Mouse (Mus musculus) monocyte, adult 2 months (primary cell): ENCODE measurements around the gene Angptl4.
"Not testable (repeated sequence)": the region's sequence is repeated elsewhere in the genome, so short reads cannot be mapped to it uniquely, and the experiment has no call there.

ENCODE experiments used
- DNase-seq, 2 experiments: peaks; one replicate each; pipeline ENCODE4 v3.0.0; 2022; ENCODE audit warnings: low spot score in 2 of 2, low read depth in 1 of 2

The Angptl4 gene

DNA sequence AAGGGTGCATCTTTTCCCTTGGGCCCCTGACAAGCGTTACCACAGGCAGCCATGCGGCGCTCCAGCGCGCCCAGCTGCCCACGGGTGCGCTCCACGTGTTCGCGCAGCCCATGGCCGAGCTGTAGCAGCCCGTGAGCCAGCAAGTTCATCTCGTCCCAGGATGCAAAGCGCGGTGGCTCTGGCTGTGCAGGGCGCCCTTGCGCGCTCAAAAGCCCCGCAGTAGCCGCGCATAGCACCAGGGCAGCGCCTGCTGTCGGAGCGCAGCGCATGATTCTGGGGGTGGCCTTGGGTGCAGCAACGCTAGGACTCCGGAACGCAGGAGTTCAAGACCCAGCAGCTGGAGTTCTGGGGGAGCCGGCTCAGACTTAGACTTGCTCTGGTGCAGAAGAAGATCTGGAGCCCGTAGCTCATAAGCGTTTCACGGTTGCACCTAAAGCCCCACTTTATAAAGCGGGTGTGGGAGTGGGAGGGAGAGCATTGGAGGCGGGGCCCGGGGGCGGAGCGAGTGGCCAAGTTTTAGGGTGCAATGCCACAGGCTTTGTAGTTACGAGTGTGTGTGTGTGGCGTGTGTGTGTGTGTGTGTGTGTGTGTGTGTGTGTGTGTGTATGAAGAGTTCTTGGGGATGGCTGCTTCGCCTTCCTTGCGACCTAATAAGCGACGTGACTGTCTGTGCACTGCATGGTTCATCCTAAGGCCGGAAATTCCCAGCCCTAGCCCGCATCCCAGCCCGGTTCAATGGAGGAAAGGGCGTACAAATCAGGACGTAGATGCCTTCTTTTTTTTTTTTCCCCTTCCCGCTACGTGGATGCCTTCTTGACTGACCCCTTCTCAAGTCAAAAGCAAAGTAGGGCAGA, at the start of gene Angptl4:
TSS of gene Angptl4 (minus strand) at position 707 of the 854 bp plus-strand sequence.
- DNase-seq = peak in 1 of 2 experiments; percentile 43

DNA sequence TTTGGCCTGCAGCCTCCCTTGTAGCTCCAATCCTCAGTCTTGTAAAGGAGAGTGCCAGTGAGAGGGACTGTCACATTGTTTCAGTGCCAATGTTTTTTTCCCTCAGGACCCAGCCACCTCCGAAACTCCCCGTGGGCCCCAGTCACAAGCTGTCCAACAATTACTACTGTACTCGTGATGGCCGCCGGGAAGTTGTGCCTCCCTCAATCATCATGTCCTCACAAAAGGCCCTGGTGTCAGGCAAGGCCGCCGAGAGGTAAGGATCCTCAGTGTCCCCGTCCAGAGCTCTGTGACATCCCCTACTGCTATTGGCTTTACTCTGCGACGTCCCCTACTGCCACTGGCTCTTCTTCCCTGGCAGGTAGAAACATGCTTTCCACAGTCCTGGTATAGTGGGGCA, 47.9 kb upstream of the Angptl4 start:
- no peak for DNase-seq

DNA sequence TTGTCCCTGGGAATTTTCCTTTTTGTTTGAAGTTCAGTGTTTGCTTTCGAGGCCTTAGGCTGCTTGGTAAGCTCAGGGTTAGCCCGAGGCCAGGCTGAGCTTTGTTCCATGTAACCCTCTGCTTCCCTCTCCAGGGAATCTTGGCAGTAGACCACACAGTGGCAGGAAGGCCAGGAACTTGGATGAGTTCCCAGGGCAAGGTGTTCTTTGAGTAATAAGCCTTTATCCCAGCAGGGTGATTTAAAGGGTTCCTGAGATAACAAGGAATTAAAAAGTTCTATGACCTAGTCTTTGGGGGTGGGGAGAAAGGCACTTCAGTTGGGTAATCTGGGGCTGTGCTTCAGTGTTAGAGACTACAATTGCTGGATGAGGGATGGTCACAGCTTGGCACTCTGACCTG, 47.3 kb upstream of the Angptl4 start:
- DNase-seq = no peak

DNA sequence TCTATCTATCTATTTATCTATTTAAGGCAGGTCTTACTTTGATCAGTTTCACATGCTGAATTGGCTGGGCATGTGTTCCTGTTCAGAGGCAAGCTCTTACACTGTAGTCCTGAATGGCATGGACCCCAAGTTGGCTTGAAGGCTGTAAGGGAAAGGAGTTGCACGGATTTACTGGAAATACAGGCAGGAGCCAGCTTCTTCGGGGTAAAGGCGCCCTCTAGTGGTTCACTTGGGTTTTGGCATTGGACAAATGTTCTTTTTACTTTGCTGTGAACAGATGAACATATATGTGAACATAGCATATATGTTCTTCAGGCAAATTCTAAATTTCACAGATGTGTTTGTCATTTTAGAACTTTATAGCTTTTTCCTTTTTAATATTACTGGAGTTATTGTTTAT, 45.2 kb upstream of the Angptl4 start:
- DNase-seq = peak in 1 of 2 experiments; percentile 52

DNA sequence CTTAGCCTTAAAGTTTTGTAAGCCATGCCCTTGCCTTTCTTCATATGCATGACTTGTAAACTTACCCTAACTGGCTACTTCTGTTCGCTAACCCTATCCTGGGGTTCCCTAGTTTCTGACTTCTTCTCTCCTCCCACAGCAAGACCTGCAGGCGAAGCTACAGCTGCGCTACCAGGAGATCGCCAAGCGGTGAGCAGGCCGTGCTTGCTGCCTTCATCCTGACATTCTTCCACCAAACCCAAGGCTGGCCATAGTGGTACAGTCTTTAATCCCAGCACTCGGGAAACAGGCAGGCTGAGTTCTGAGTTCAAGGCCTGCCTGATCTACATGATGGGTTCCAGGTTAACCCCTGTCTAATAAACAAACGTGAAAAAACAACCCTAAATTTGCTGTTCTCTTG, 43.8 kb upstream of the Angptl4 start:
- no peak for DNase-seq

DNA sequence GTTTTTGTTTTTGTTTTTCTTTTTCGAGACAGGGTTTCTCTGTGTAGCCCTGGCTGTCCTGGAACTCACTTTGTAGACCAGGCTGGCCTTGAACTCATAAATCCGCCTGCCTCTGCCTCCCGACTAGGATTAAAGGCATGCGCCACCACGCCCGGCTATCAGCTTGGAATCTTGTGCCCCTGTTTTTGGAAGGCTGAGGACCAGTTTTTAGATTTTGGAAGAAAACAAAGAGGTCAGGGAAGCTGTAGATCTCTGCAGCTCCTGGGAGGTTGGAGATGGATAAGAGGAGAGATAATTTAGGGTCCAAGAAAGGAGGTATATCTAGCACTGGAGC, 43.3 kb upstream of the Angptl4 start:
- not testable (repeated sequence) for DNase-seq

DNA sequence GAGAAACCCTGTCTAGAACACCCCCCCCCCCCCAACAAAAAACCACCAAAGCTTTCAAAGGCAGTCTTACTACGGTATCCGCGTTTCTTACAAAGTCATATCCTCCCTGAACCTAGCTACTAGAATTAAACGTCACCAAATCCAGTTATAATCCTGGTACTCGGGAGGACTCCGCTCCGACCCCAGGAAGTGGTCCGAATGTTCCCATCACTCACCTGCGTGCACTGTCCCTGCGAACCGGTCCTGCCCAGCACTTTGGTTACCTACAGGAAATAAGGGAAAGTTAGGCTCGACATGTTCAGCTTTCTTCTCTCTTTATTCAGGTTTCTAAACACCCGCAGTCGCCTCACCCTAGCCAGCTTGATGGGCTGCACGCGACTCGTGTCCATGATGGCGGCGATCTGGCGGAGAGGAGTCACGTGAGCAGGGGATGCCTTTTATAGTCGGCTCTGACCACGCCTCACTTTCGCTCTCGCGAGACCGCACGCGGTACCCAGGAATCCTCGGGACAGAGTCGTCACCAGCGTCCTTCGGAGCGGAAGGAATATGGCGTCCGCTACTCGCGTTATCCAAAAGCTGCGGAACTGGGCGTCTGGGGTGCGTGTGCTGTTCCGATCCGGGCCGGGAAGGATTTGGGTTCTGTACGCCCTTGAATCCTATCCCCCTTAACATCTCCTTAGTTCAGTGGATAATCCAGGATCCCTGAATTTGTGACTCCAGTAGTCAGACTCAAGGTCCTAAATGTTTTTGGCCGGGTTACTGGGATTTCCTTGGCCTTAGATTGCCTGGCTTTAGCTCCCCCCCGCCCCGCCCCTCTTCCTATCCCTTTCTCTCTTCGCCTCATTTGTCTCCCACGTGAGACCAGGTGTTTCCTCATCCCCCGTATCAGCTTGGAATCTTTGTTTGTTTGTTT, 42.7 kb upstream of the Angptl4 start, which contains the start of the genes Rps28 and Ndufa7:
TSS of gene Rps28 (minus strand) at position 479 of the 913 bp plus-strand sequence.
TSS of gene Ndufa7 (plus strand) at position 489 of the 913 bp plus-strand sequence.
- DNase-seq = peak; percentile 95 to 99

DNA sequence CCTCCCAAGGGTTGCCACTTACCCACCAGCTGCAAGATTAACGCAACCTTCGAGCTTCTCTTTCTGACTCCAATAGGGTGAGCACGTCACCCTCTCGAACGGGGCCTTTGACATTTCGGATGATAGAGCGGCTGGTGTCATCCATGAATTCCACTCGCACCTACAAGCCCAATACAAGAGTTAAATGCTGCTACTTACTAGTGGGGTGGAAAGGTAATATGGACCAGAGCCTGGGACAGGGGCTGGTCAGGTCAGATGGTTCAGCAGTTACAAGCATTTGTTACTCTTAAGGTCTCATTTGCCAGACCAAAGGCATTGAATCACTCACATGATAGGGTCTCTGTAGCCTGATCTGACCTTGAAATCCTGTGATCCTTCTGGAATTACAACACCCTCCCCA, 41.5 kb upstream of the Angptl4 start:
- not testable (repeated sequence) for DNase-seq

DNA sequence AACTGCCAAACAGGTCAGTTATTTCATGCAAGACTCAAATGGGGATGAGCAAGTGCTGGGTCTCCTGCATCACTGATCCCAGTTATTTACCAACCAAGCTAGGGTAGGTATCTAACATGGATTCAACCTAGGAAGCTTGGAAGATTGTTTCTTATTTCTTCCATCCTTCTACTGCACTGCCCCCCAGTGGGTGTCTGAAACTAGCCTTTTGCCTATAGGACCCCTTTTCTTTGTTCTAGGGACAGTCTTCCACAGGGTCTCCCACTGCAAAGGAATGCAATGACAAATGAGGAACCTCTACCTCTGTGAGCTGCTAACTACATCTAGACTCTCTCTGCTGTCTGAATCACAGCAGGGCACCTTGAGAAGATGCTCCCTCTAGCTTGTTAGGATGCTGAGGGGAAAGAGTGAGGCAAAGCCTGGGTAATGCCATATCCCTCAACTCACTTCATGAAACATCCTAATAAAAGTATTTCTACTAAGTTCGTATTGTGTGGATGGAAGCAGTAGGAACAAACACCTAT, 40.9 kb upstream of the Angptl4 start:
- DNase-seq = no peak

DNA sequence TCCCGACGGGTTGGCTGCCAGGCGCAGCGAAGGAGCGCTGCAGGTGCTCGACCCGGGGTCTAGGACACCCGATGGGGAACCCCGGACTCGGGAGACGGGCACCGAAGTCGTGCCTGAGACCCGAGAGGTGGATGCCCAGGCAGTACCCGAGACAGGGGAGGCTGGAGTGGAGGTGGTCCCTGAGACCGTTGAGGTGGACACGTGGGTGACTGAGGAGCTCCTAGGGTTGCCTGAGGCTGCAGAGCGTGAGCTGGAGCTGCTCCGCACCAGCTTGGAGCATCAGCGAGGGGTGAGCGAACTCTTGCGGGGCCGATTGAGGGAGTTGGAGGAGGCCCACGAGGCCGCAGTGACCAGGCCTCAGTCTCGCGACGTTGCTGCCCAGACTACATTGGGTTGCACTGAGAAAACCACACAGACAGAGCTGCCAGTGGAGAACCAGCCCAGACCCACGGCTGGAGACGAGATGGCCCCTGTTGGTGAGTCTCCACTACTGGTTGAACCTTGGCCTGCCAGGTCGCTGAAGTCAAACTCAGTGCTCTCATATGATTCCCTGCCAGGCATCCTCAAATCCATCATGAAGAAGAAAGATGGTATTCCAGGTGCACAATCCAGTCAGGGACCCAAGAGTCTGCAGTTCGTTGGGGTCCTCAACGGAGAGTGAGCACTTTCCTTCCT, 36.5 kb upstream of the Angptl4 start:
- DNase-seq = no peak

DNA sequence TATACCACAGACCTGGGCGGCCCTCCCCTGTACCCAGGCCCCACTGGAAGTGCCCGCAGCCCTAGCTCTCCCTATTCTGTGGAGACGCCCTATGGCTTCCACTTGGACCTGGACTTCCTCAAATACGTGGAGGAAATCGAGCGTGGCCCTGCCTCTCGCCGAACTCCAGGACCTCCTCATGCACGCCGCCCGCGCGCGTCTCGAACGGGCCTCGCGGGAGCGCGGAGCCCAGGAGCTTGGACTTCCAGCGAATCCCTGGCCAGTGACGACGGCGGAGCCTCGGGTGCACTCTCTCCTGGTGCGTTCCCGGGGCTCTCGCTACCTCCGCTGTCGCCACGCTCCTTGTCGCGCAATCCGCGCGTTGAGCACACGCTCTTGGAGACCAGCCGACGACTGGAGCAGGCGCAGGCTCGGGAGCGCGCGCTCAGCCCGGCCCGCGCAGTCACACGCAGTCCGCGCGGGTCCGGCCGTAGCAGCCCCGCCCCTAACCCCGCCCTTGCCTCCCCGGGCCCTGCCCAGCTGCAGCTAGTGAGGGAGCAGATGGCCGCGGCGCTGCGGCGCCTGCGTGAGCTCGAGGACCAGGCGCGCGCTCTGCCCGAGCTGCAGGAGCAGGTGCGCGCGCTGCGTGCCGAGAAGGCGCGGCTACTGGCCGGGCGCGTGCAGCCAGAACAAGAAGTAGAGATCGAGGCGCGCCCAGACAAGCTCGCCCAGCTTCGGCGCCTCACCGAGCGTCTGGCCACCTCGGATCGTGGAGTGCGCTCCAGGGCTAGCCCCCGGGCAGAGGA, 35.7 kb upstream of the Angptl4 start:
- peak; percentile 73 to 77 for DNase-seq

DNA sequence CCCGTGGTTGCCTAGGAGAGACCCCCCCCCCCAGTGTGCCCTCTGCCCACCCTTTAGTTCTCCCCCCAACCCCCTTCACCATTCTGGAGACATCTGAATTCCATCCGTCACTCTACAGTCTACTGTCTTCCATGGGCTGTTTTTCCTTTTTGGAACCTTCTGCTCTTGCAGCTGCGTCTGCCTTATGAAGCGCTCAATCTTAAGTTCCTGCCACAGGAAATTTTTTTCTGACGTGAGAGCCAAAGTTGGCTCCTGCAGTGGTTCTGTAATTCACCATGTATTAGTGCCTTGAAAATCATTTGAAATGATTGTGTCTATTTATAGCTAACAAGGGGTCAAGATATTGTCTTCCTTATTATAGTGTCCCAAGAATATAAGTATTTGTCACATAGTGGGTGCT, 35.0 kb upstream of the Angptl4 start:
- DNase-seq = no peak

DNA sequence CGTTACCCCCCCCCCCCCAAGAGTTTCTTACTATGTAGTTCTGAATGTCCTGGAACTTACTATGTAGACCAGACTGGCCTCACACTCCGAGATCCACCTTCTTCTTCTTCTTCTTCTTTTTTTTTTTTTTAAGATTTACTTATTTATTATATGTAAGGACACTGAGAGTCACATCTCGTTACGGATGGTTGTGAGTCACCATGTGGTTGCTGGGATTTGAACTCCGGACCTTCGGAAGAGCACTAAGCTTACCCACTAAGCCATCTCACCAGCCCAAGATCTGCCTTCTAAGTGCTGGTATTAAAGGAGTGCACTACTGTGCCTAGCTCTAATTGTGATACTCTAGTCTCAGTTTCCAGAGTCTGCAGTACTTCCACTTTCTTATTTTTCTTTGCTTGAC, 33.8 kb upstream of the Angptl4 start:
- DNase-seq = no peak

DNA sequence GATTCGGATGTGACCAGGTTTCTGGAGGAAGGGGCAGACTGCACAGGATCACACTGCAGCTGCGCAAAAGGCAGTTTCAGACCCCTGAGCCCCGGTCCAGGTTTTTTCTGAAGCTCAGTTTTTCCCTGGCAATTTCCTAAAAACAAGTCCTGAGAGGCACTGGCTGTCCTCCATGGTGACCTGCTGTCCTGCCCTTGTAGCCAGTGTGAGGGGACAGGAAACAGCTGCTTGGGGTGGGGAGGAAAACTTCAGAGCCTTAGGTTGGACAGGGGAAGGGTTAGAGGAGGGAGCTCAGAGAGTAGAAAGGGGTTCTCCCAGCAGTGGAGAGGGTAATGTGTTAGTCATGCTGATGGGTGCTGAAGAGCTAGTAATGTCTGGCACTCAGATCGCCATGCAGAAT, 31.4 kb upstream of the Angptl4 start:
- DNase-seq = no peak

DNA sequence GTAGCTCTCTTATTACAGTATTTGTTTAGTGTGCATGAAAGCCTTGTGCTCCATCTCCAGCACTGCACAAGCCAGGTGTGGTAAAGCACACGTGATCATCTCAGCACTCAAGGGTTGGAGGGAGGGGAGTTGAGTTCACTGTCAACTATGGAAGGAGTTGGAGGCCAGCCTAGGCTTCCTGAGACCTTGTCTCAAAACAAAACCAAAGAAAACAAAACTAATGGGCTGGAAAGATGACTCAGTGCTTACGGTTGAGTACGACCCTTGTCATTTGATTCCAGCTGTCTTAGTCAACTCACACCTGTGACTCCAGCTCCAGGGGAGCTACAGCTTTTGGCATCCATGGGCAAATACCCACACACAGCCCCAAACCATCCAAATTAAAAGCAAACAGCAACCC, 30.8 kb upstream of the Angptl4 start:
- DNase-seq = no peak

DNA sequence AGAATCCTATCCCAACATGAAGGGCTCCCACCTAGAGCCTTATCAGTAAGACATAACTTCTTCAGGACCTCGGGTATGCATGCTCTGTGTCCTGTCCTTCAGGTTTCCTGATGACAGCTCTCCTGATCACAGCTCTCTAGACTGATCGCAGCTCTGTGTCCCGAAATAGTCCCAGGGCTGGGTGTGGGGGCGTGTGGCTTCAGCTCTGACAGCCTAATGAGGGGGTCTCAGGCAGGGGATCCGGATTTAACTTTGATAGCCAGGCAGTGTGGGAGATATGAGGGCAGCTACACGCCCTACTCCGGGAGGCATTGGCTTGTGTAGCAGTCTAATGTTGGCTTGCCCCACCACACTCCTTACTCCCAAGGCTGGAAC, 29.5 kb upstream of the Angptl4 start:
- no peak for DNase-seq

DNA sequence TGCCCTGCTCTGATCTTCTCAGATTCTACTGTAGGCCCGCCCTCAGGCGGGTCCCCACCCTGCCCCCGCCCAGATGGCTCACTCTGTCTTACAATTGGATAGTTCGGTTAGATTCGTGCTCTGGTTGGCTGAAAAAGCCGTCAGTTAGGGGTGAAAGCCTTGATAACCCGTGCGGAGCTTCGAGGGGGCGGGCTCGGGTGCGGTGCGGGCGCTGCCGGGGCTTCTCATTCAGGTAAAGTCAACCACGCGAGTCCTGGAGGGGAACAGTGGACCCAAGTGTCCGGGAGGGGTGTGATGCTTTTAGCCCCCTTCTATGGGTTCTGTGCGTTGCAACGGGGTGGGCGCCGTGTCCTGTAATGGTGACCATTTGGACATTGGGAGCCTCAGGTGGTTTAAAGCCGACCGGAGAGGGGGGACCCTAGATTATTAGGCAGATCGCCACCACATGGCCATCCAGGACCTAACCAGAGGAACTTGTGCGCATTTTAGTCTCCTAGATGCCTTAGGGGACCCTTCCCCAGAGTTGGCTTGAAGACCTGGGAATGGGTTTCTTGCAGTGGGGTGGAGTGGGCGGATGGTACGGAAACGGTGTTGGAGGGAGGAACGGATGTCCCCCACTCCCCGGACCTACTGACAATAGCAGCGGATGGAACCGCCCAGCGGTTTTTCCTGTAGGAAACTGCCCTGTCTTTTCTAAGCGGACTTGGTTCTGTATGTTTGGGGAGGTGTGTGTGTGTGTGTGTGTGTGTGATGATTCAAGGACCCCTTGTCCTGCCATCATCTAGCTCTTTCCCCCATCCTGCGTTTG, 28.9 kb upstream of the Angptl4 start, which contains the start of gene Kank3:
TSS of gene Kank3 (plus strand) at position 186 of the 808 bp plus-strand sequence.
- DNase-seq = peak; percentile 56 to 74

DNA sequence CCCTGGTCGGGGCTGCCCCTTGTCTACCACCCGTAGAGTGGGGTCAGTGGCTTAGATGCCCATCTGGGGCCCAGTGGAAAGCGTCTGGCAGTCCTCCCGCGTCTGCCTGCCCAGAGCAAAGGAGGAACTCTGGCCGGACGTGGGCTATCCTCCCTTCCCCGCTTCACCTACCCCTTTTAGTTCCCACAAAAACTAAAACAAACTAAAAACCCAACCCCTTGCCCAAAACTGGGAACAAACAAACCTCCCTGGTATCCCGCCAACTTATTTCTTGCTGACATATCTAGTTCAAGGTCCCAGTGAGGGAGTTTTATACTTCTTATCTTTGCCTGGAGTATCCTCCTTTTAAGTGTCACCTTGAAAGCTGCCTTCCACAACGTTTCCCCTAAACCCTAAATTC, 26.6 kb upstream of the Angptl4 start:
- DNase-seq = no peak

DNA sequence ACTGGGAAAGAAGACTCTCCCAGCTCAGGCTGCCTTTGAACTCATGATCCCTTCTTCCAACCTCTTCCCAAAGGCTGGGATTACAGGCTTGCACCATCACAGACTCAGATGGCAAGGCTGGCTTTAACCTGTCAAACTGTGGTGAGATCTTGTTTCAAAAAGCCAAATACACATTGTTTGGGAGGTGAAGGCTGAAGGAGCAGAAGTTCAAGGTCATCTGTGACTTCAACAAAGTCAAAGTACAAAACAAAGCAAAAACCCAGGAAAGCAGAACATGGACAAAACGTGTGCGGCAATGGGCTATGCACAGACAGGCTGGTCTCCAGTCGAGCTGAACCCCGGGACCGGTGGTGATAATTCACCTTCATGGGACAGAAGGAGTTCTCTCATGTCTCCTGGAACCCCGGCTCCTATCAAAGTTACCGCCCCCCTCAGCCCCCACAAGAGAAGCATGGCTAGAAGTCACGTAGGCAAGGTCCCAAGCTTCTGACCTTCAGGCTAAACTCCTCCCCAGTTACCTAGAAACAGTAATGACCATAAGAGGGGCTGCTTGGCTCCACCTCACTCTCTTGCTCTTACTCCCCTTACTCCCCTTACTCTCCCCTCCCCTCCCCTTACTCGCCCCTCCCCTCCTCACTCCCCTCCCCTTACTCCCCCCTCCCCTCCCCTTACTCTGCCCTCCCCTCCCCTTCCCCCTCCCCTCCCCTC, 25.7 kb upstream of the Angptl4 start:
- DNase-seq = no peak
